Mouse (Mus musculus) activated CD4-positive, CD25-positive, alpha-beta regulatory T cell, adult 4 months (primary cell): ENCODE data around the gene Tbcc. TPM values are rescaled to one million over a fixed set of nuclear protein-coding genes. Genes with fewer than 3 reads are reported as not detected.

ENCODE experiments used
- ATAC-seq: one replicate; pipeline ENCODE4 v1.8.0; 2017
- polyA plus RNA-seq, 2 experiments: library from polyadenylated mRNA; unstranded; fragments of 100-300 nt; shearing (Covaris generic); gene quantifications; one replicate each; pipeline ENCODE4 v1.2.1; 2017

Tbcc gene
- polyA plus RNA-seq, 2 experiments from 2014 or later, result 10.4 to 12.4 TPM

- peak; percentile 83 for ATAC-seq
Measured at GRCm38 (mm10) chr17:46870204-46870798, 20.2 kb upstream of the Tbcc start.

GRCm38 (mm10) chr17:46870913-46871312 lies 19.6 kb upstream of the Tbcc start:
- ATAC-seq, result peak; percentile 74

- ATAC-seq, result no peak
Measured at GRCm38 (mm10) chr17:46872806-46873205, 17.7 kb upstream of the Tbcc start.

- ATAC-seq, result no peak
Measured at GRCm38 (mm10) chr17:46874133-46874532, 16.4 kb upstream of the Tbcc start.

GRCm38 (mm10) chr17:46875626-46876025 lies 14.9 kb upstream of the Tbcc start:
- ATAC-seq, result no peak

GRCm38 (mm10) chr17:46876371-46876950 lies 14.0 kb upstream of the Tbcc start:
- no peak for ATAC-seq

GRCm38 (mm10) chr17:46877061-46877460 lies 13.4 kb upstream of the Tbcc start:
- no peak for ATAC-seq

- peak; percentile 81 for ATAC-seq
Measured at GRCm38 (mm10) chr17:46879841-46880311, 10.6 kb upstream of the Tbcc start.

GRCm38 (mm10) chr17:46880322-46880721 lies 10.2 kb upstream of the Tbcc start:
- no peak for ATAC-seq

- no peak for ATAC-seq
Measured at GRCm38 (mm10) chr17:46881728-46882127, 8.8 kb upstream of the Tbcc start.

GRCm38 (mm10) chr17:46883107-46883506 lies 7.4 kb upstream of the Tbcc start:
- ATAC-seq, result no peak

- no peak for ATAC-seq
Measured at GRCm38 (mm10) chr17:46884766-46885165, 5.7 kb upstream of the Tbcc start.

GRCm38 (mm10) chr17:46885218-46885909 lies 5.1 kb upstream of the Tbcc start:
- no peak for ATAC-seq

- no peak for ATAC-seq
Measured at GRCm38 (mm10) chr17:46885910-46886643, 4.4 kb upstream of the Tbcc start.

- ATAC-seq, result peak; percentile 21
Measured at GRCm38 (mm10) chr17:46888511-46889212, 1.8 kb upstream of the Tbcc start.

- peak; percentile 18 for ATAC-seq
Measured at GRCm38 (mm10) chr17:46889450-46890084, 917 bp upstream of the Tbcc start.

GRCm38 (mm10) chr17:46890843-46891594 lies 535 bp downstream of the Tbcc start:
- peak; percentile 19 for ATAC-seq

- no peak for ATAC-seq
Measured at GRCm38 (mm10) chr17:46895426-46895825, 4.9 kb downstream of the Tbcc start.

- ATAC-seq, result no peak
Measured at GRCm38 (mm10) chr17:46897221-46897950, 6.9 kb downstream of the Tbcc start.

- ATAC-seq, result no peak
Measured at GRCm38 (mm10) chr17:46900941-46901340, 10.5 kb downstream of the Tbcc start.
